Mouse (Mus musculus) Patski (cell line): ENCODE measurements at regions not wholly inside any gene's neighbourhood (a gene's known extent, or its start where the extent isn't known, plus 50 kb on each side); places are given as distances from the start of the nearest gene placed in this dataset.
"Not testable (repeated sequence)": the region's sequence is repeated elsewhere in the genome, so short reads cannot be mapped to it uniquely, and the experiment has no call there.

Source experiments
- ATAC-seq: fragments of 100-300 bp; one replicate; pipeline ENCODE4 v1.8.0; 2021
- CTCF ChIA-PET: fragments of 350-600 bp; sonication (Branson Sonifier 250); formaldehyde crosslinking; loops from one replicate; lab custom pipeline; 2022; ENCODE audit warnings: inconsistent platforms; lab: Charles Lee
- POLR2A ChIA-PET: fragments of 350-600 bp; sonication (Branson Sonifier 250); formaldehyde crosslinking; loops from one replicate; lab custom pipeline; 2022; ENCODE audit warnings: antibody characterized with exemption, inconsistent platforms; lab: Charles Lee
- DNase-seq: peaks from one replicate; pipeline ENCODE4 v3.0.0-alpha.2; 2011; ENCODE audit warnings: low read depth, low spot score
- H3K27me3 ChIP-seq: fragments of 371-371 bp; one replicate; pipeline ENCODE4 v1.5.1; 2021
- CTCF ChIP-seq: fragments of 100-300 bp; IDR thresholded peaks from one replicate; pipeline ENCODE4 v1.5.1; 2021
- in situ Hi-C: fragments of 300-500 bp; cut with MboI; formaldehyde crosslinking; loops from 3 replicates; pipeline ENCODE4 v1.11.1; 2018; ENCODE audit warnings: low pct_unique_long_range_greater_than_20kb, mixed read lengths

GRCm38 (mm10) chr4:3081148-3081952 lies 85.8 kb upstream of the Vmn1r2 start:
- ATAC-seq, result no peak
- ChIA-PET POLR2A (no interaction called here), CTCF (no interaction called here)
- TF ChIP-seq CTCF, result no peak
- H3K27me3 ChIP-seq, result no peaks in the 10 kb centered on the region
- in situ Hi-C loops, result no loop called here
- no peak for DNase-seq

GRCm38 (mm10) chr4:3081953-3082950 lies 84.9 kb upstream of the Vmn1r2 start:
- ChIA-PET CTCF (no interaction called here), POLR2A (no interaction called here)
- no peak for TF ChIP-seq CTCF
- H3K27me3 ChIP-seq, result no peaks in the 10 kb centered on the region
- DNase-seq (no peak), ATAC-seq (no peak)
- in situ Hi-C loops, result no loop called here

GRCm38 (mm10) chr4:3083161-3084020 lies 83.7 kb upstream of the Vmn1r2 start:
- no peaks in the 10 kb centered on the region for H3K27me3 ChIP-seq
- in situ Hi-C loops, result no loop called here
- TF ChIP-seq CTCF, result no peak
- ATAC-seq (peak; percentile 9), DNase-seq (no peak)
- ChIA-PET CTCF (no interaction called here), POLR2A (no interaction called here)

- no peak for TF ChIP-seq CTCF
- DNase-seq (no peak), ATAC-seq (no peak)
- ChIA-PET CTCF (no interaction called here), POLR2A (no interaction called here)
- H3K27me3 ChIP-seq, result no peaks in the 10 kb centered on the region
- in situ Hi-C loops, result no loop called here
These were observed 83.0 kb upstream of the Vmn1r2 start for GRCm38 (mm10) chr4:3084021-3084545.

GRCm38 (mm10) chr4:3085456-3086448 lies 81.4 kb upstream of the Vmn1r2 start:
- ChIA-PET POLR2A (no interaction called here), CTCF (no interaction called here)
- no peaks in the 10 kb centered on the region for H3K27me3 ChIP-seq
- TF ChIP-seq CTCF, result no peak
- in situ Hi-C loops, result no loop called here
- DNase-seq, result no peak
- ATAC-seq, result no peak

GRCm38 (mm10) chr4:3087616-3088015 lies 79.5 kb upstream of the Vmn1r2 start:
- ATAC-seq, POLR2A ChIA-PET, DNase-seq, H3K27me3 ChIP-seq, CTCF ChIA-PET, in situ Hi-C loops: not testable (repeated sequence)

- in situ Hi-C loops, result no loop called here
- ChIA-PET POLR2A (no interaction called here), CTCF (no interaction called here)
- no peak for TF ChIP-seq CTCF
- peak; percentile 59 for DNase-seq
- H3K27me3 ChIP-seq, result no peaks in the 10 kb centered on the region
- peak; percentile 56 for ATAC-seq
These were observed 77.3 kb upstream of the Vmn1r2 start for GRCm38 (mm10) chr4:3089567-3090377.

GRCm38 (mm10) chr4:3090378-3090735 lies 76.8 kb upstream of the Vmn1r2 start:
- in situ Hi-C loops, result no loop called here
- ChIA-PET CTCF (no interaction called here), POLR2A (no interaction called here)
- no peaks in the 10 kb centered on the region for H3K27me3 ChIP-seq
- TF ChIP-seq CTCF, result no peak
- ATAC-seq, result peak; percentile 63
- DNase-seq, result peak; percentile 65

GRCm38 (mm10) chr4:3090742-3091141 lies 76.4 kb upstream of the Vmn1r2 start:
- CTCF ChIA-PET, result no interaction called here

More at GRCm38 (mm10) chr4:3090742-3091141, 76.4 kb upstream of the Vmn1r2 start:
- ATAC-seq (peak; percentile 49), DNase-seq (no peak)
- no peaks in the 10 kb centered on the region for H3K27me3 ChIP-seq
- POLR2A ChIA-PET, result no interaction called here
- TF ChIP-seq CTCF, result no peak
- in situ Hi-C loops, result no loop called here
